Mouse (Mus musculus) MEL (cell line): ENCODE results near the gene Tshz2. TPM values are rescaled to one million over a fixed set of nuclear protein-coding genes. Genes with fewer than 3 reads are reported as not detected.

ENCODE experiments used
- DNase-seq: peaks from one replicate; pipeline ENCODE4 v3.0.0; 2011; ENCODE audit warnings: low read depth, low spot score
- H3K27ac ChIP-seq: 2 replicates; pipeline ENCODE4 v1.5.1; 2012; ENCODE audit warnings: low read depth, mild to moderate bottlenecking, control low read depth, low read length, moderate library complexity; ENCODE audit not compliant: control insufficient read depth
- H3K27me3 ChIP-seq, 2 experiments: fragments of 150-350 bp in 1 of 2; sonication (generic) in 1 of 2; 2 replicates each; pipeline ENCODE4 v1.6.1; 2012; ENCODE audit warnings: low read length in 2 of 2, mild to moderate bottlenecking in 2 of 2, improper control_type of control experiment in 1 of 2, moderate library complexity in 1 of 2; ENCODE audit not compliant: insufficient read depth in 2 of 2, control insufficient read depth in 1 of 2
- H3K36me3 ChIP-seq, 2 experiments: 2 replicates each; pipeline ENCODE4 v1.6.1; 2012 to 2014; ENCODE audit warnings: low read length in 2 of 2, improper control_type of control experiment in 1 of 2, inconsistent platforms in 1 of 2, mild to moderate bottlenecking in 1 of 2; ENCODE audit not compliant: insufficient read depth in 2 of 2, control insufficient read depth in 1 of 2
- H3K4me1 ChIP-seq, 2 experiments: fragments of 150-350 bp in 1 of 2; sonication (generic) in 1 of 2; 2 replicates each; pipeline ENCODE4 v1.6.1; 2012; ENCODE audit warnings: low read length in 2 of 2, improper control_type of control experiment in 1 of 2, mild to moderate bottlenecking in 1 of 2; ENCODE audit not compliant: insufficient read depth in 2 of 2, control insufficient read depth in 1 of 2
- H3K4me3 ChIP-seq, 2 experiments: fragments of 150-350 bp in 1 of 2; sonication (generic) in 1 of 2; 2 replicates each; pipeline ENCODE4 v1.5.1; 2012; ENCODE audit warnings: low read depth in 2 of 2, low read length in 2 of 2, mild to moderate bottlenecking in 2 of 2, moderate library complexity in 2 of 2, control low read depth in 1 of 2, improper control_type of control experiment in 1 of 2; ENCODE audit not compliant: control insufficient read depth in 1 of 2, insufficient read depth in 1 of 2
- H3K79me2 ChIP-seq: 2 replicates; pipeline ENCODE4 v1.6.1; 2012; ENCODE audit warnings: mild to moderate bottlenecking, low read length, moderate library complexity; ENCODE audit not compliant: control insufficient read depth, poor library complexity, insufficient read depth
- H3K9ac ChIP-seq: 2 replicates; pipeline ENCODE4 v1.6.1; 2012; ENCODE audit warnings: low read depth, mild to moderate bottlenecking, control low read depth, low read length, moderate library complexity; ENCODE audit not compliant: control insufficient read depth, poor library complexity, severe bottlenecking
- H3K9me3 ChIP-seq: fragments of 150-350 bp; sonication (generic); replicated peaks from 2 replicates; pipeline ENCODE4 v1.6.1; 2012; ENCODE audit warnings: mild to moderate bottlenecking, low read length, improper control_type of control experiment, moderate library complexity; ENCODE audit not compliant: insufficient read depth
- E2F4 ChIP-seq: IDR thresholded peaks from 2 replicates; pipeline ENCODE4 v1.6.1; 2011; ENCODE audit warnings: low read depth, low read length, improper control_type of control experiment, borderline replicate concordance
- ELF1 ChIP-seq: IDR thresholded peaks from 2 replicates; pipeline ENCODE4 v1.6.1; 2014; ENCODE audit warnings: low read depth, mild to moderate bottlenecking, inconsistent platforms, low read length, improper control_type of control experiment, moderate library complexity
- EP300 ChIP-seq, 2 experiments: IDR thresholded peaks; 2 replicates each; pipeline ENCODE4 v1.6.1; 2011; ENCODE audit warnings: improper control_type of control experiment in 2 of 2, low read length in 2 of 2, low read depth in 1 of 2, mild to moderate bottlenecking in 1 of 2
- GABPA ChIP-seq: IDR thresholded peaks from 2 replicates; pipeline ENCODE4 v1.6.1; 2012; ENCODE audit warnings: low read depth, mild to moderate bottlenecking, inconsistent platforms, low read length, improper control_type of control experiment, moderate library complexity
- GATA1 ChIP-seq: IDR thresholded peaks from 2 replicates; pipeline ENCODE4 v1.6.1; 2011; ENCODE audit warnings: low read depth, low read length, improper control_type of control experiment
- HCFC1 ChIP-seq: IDR thresholded peaks from 2 replicates; pipeline ENCODE4 v1.6.1; 2012; ENCODE audit warnings: low read depth, mild to moderate bottlenecking, inconsistent platforms, low read length, improper control_type of control experiment, moderate library complexity
- JUND ChIP-seq: IDR thresholded peaks from 2 replicates; pipeline ENCODE4 v1.6.1; 2011; ENCODE audit warnings: low read depth, mild to moderate bottlenecking, improper control_type of control experiment, low read length
- MAFK ChIP-seq: IDR thresholded peaks from 2 replicates; pipeline ENCODE4 v1.6.1; 2011; ENCODE audit warnings: low read depth, mild to moderate bottlenecking, low read length, improper control_type of control experiment, borderline replicate concordance
- MAX ChIP-seq: IDR thresholded peaks from 2 replicates; pipeline ENCODE4 v1.6.1; 2011; ENCODE audit warnings: low read length, improper control_type of control experiment
- MAZ ChIP-seq: IDR thresholded peaks from 2 replicates; pipeline ENCODE4 v1.6.1; 2012; ENCODE audit warnings: low read depth, mild to moderate bottlenecking, inconsistent platforms, low read length, improper control_type of control experiment
- MXI1 ChIP-seq: IDR thresholded peaks from 2 replicates; pipeline ENCODE4 v1.6.1; 2011; ENCODE audit warnings: mild to moderate bottlenecking, low read depth, low read length, improper control_type of control experiment
- MYB ChIP-seq: IDR thresholded peaks from 2 replicates; pipeline ENCODE4 v1.6.1; 2011; ENCODE audit warnings: mild to moderate bottlenecking, low read depth, low read length, improper control_type of control experiment
- MYC ChIP-seq: IDR thresholded peaks from 2 replicates; pipeline ENCODE4 v1.6.1; 2011; ENCODE audit warnings: low read depth, mild to moderate bottlenecking, low read length, improper control_type of control experiment, moderate library complexity
- NELFE ChIP-seq: IDR thresholded peaks from 2 replicates; pipeline ENCODE4 v1.6.1; 2011; ENCODE audit warnings: low read depth, low read length, improper control_type of control experiment
- NRF1 ChIP-seq: IDR thresholded peaks from 2 replicates; pipeline ENCODE4 v1.6.1; 2014; ENCODE audit warnings: low read depth, mild to moderate bottlenecking, inconsistent platforms, low read length, improper control_type of control experiment, moderate library complexity; ENCODE audit not compliant: poor library complexity, insufficient read depth, severe bottlenecking
- POLR2A ChIP-seq, 2 experiments: IDR thresholded peaks; 2 replicates each; pipeline ENCODE4 v1.6.1; 2011 to 2012; ENCODE audit warnings: low read length in 2 of 2, mild to moderate bottlenecking in 2 of 2, control low read depth in 1 of 2, improper control_type of control experiment in 1 of 2, low read depth in 1 of 2, moderate library complexity in 1 of 2; ENCODE audit not compliant: control insufficient read depth in 1 of 2, insufficient read depth in 1 of 2, poor library complexity in 1 of 2
- POLR2AphosphoS2 ChIP-seq: IDR thresholded peaks from 2 replicates; pipeline ENCODE4 v1.6.1; 2011; ENCODE audit warnings: low read length, improper control_type of control experiment
- POLR2AphosphoS5 ChIP-seq: IDR thresholded peaks from 2 replicates; pipeline ENCODE4 v1.6.1; 2012; ENCODE audit warnings: low read depth, borderline replicate concordance, mild to moderate bottlenecking, inconsistent platforms, low read length, moderate library complexity, mixed read lengths
- RAD21 ChIP-seq: IDR thresholded peaks from 2 replicates; pipeline ENCODE4 v1.6.1; 2011; ENCODE audit warnings: mild to moderate bottlenecking, low read depth, low read length, improper control_type of control experiment
- SIN3A ChIP-seq: IDR thresholded peaks from 2 replicates; pipeline ENCODE4 v1.6.1; 2012; ENCODE audit warnings: low read length, improper control_type of control experiment, inconsistent platforms
- SMC3 ChIP-seq: IDR thresholded peaks from 2 replicates; pipeline ENCODE4 v1.6.1; 2011; ENCODE audit warnings: low read depth, low read length, improper control_type of control experiment
- TBP ChIP-seq: IDR thresholded peaks from 2 replicates; pipeline ENCODE4 v1.8.0; 2011; ENCODE audit warnings: low read depth, low read length, improper control_type of control experiment
- TCF12 ChIP-seq: IDR thresholded peaks from 2 replicates; pipeline ENCODE4 v1.6.1; 2014; ENCODE audit warnings: low read depth, mild to moderate bottlenecking, inconsistent platforms, low read length, improper control_type of control experiment, moderate library complexity
- USF1 ChIP-seq: IDR thresholded peaks from 2 replicates; pipeline ENCODE4 v1.6.1; 2014; ENCODE audit warnings: low read depth, mild to moderate bottlenecking, inconsistent platforms, low read length, improper control_type of control experiment, moderate library complexity
- ZKSCAN1 ChIP-seq: IDR thresholded peaks from 2 replicates; pipeline ENCODE4 v1.6.1; 2012; ENCODE audit warnings: low read depth, mild to moderate bottlenecking, inconsistent platforms, low read length, improper control_type of control experiment, moderate library complexity
- ZMIZ1 ChIP-seq: IDR thresholded peaks from 2 replicates; pipeline ENCODE4 v1.6.1; 2012; ENCODE audit warnings: low read depth, mild to moderate bottlenecking, inconsistent platforms, low read length, improper control_type of control experiment, moderate library complexity
- ZNF384 ChIP-seq: IDR thresholded peaks from 2 replicates; pipeline ENCODE4 v1.6.1; 2012; ENCODE audit warnings: low read depth, mild to moderate bottlenecking, inconsistent platforms, low read length, improper control_type of control experiment
- polyA plus RNA-seq, 2 experiments: library from polyadenylated mRNA; stranded (reverse) in 1 of 2; unstranded in 1 of 2; fragments of >175 nt in 1 of 2; fragments of >200 nt in 1 of 2; gene quantifications; 2 replicates each; pipeline versions ENCODE4 v1.2.1 to v1.2.4; 2012; ENCODE audit warnings: low replicate concordance in 2 of 2, low read depth in 1 of 2; ENCODE audit not compliant: insufficient read length in 2 of 2, insufficient read depth in 1 of 2, missing spikeins in 1 of 2
- total RNA-seq: library from RNA; depleted of rRNA; stranded (reverse); fragments of 300-350 nt; gene quantifications from 2 replicates; pipeline ENCODE4 v1.2.3, GENCODE M21; 2012

Gene Tshz2
- total and polyA plus RNA-seq, 3 experiments: not detected

GRCm38 (mm10) chr2:169961463-169962230 is 328.8 kb downstream of the Tshz2 start (continued):
- TF ChIP-seq NELFE (no peak), HCFC1 (no peak), MAZ (no peak), SMC3 (no peak), POLR2AphosphoS2 (no peak), EP300 (IDR thresholded peaks at IDR 0.05; ENCODE audit: low read depth in 1 of 2, low read length in 2 of 2) (no peak), USF1 (no peak)

GRCm38 (mm10) chr2:169962231-169962600 is 329.4 kb downstream of the Tshz2 start:
- TF ChIP-seq MAX (no peak), NRF1 (no peak), MYB (no peak), POLR2A (IDR thresholded peaks at IDR 0.05; ENCODE audit: control insufficient read depth in 1 of 2, insufficient read depth in 1 of 2, low read depth in 1 of 2, low read length in 2 of 2, poor library complexity in 1 of 2) (no peak), ZKSCAN1 (no peak), RAD21 (no peak), NELFE (no peak), USF1 (no peak), E2F4 (no peak), GABPA (no peak), TCF12 (no peak), SMC3 (no peak), EP300 (IDR thresholded peaks at IDR 0.05; ENCODE audit: low read depth in 1 of 2, low read length in 2 of 2) (no peak)
- TF ChIP-seq, all 39 proteins: peak for 0
- no peaks in the 10 kb centered on the region; the same call in 1 of the 2 replicates for H3K9me3 ChIP-seq
- DNase-seq: no peak

GRCm38 (mm10) chr2:169962776-169963175 is 330.0 kb downstream of the Tshz2 start:
- H3K79me2 ChIP-seq: no peaks in the 10 kb centered on the region
- H3K9me3 ChIP-seq: no peaks in the 10 kb centered on the region; the same call in 1 of the 2 replicates
- no peak overlapping the region for H3K4me3 ChIP-seq
- H3K9ac ChIP-seq: no peak overlapping the region
- no peaks in the 10 kb centered on the region for H3K4me1 ChIP-seq
- TF ChIP-seq MXI1 (no peak), EP300 (IDR thresholded peaks at IDR 0.05; ENCODE audit: low read depth in 1 of 2, low read length in 2 of 2) (no peak), MYC (no peak), TCF12 (no peak), USF1 (no peak), ZNF384 (no peak), SIN3A (no peak), GATA1 (no peak), MAFK (no peak), POLR2A (IDR thresholded peaks at IDR 0.05; ENCODE audit: control insufficient read depth in 1 of 2, insufficient read depth in 1 of 2, low read depth in 1 of 2, low read length in 2 of 2, poor library complexity in 1 of 2) (no peak), SMC3 (no peak), TBP (no peak), ZMIZ1 (no peak), ELF1 (no peak), HCFC1 (no peak), JUND (no peak), MAZ (no peak), POLR2AphosphoS5 (no peak)
- H3K27ac ChIP-seq: no peak overlapping the region
- H3K36me3 ChIP-seq: no peaks in the 10 kb centered on the region
- DNase-seq: no peak
- H3K27me3 ChIP-seq: no peaks in the 10 kb centered on the region

More at GRCm38 (mm10) chr2:169962231-169962600, 329.4 kb downstream of the Tshz2 start:
- Histone ChIP-seq H3K79me2 (no peaks in the 10 kb centered on the region), H3K36me3 (no peaks in the 10 kb centered on the region), H3K27ac (no peak overlapping the region), H3K4me3 (no peak overlapping the region), H3K4me1 (no peaks in the 10 kb centered on the region), H3K27me3 (no peaks in the 10 kb centered on the region), H3K9ac (no peak overlapping the region)
